Comparison of ENCODE assay signal across 7 mouse cellular contexts in genomic region chr7:34312786-34313442, GRCm38 (mm10). TPM values are rescaled to one million over a fixed set of nuclear protein-coding genes. Genes with fewer than 3 reads are reported as not detected.
DNase-seq lines count a peak whose midpoint lies in the region; ATAC-seq and TF ChIP-seq lines count a peak whose summit lies in the region.

No protein-coding gene starts in this region.

- no peak; the same call in none of the 2 replicates for TF ChIP-seq EP300 in heart, postnatal 0 days (IDR thresholded peaks at IDR 0.05; ENCODE audit: low read depth)

- peak overlapping the region; percentile 99 for H3K9ac ChIP-seq in heart, postnatal 0 days (replicated peaks; ENCODE audit: low read depth, low read length)

- ATAC-seq in erythroid progenitor cell, adult 5-6 weeks (replicated peaks; ENCODE audit: low FRiP score, poor library complexity, severe bottlenecking), result peak; percentile 82
- peak; percentile 86 for ATAC-seq in heart, postnatal 0 days (ENCODE audit: insufficient read depth, low read depth)

- WGBS in heart, postnatal 0 days, result under 1% methylated on average over 44 of the region's 73 CpGs

- peak; percentile 48 for DNase-seq in NIH3T3 (ENCODE audit: low read depth)
- DNase-seq in adrenal gland, postnatal 4 days (ENCODE audit: low spot score in 2 of 2), result peak; percentile 44 to 69
- DNase-seq in heart, postnatal 0 days (ENCODE audit: low spot score), result peak; percentile 79
- peak; percentile 85 for DNase-seq in kidney, postnatal 10 days
- DNase-seq in lung, postnatal 4 days, result peak; percentile 81 to 93
- DNase-seq in spleen, postnatal 36 days (ENCODE audit: low spot score in 2 of 2), result peak; percentile 52 to 68

- TF ChIP-seq CTCF in heart, postnatal 0 days (IDR thresholded peaks at IDR 0.05; ENCODE audit: low read depth), result no peak

- H3K4me1 ChIP-seq in heart, postnatal 0 days (ENCODE audit: control insufficient read depth, insufficient read depth), result peaks cover 29% of the 10 kb centered on the region

- peak overlapping the region; percentile 99 for H3K4me3 ChIP-seq in heart, postnatal 0 days (ENCODE audit: low read depth, low read length)

- no peaks in the 10 kb centered on the region for H3K9me3 ChIP-seq in heart, postnatal 0 days (replicated peaks; ENCODE audit: control insufficient read depth, low read length)

- H3K36me3 ChIP-seq in heart, postnatal 0 days (replicated peaks; ENCODE audit: control insufficient read depth, insufficient read depth, low read length), result no peaks in the 10 kb centered on the region

- H3K4me2 ChIP-seq in heart, postnatal 0 days (ENCODE audit: low read depth, low read length), result peak overlapping the region; percentile 85

- peak overlapping the region; percentile 98 for H3K27ac ChIP-seq in heart, postnatal 0 days (ENCODE audit: low read depth)

- H3K27me3 ChIP-seq in heart, postnatal 0 days (ENCODE audit: control insufficient read depth, insufficient read depth, low read length), result no peaks in the 10 kb centered on the region

RNA-seq across cellular contexts. Expression of gene 4931406P16Rik, which starts 0.4 kb away (rescaled TPM):
- total RNA-seq in adrenal gland, postnatal 4 days (2021), result 10 to 100 TPM; 89.3 to 90.7 TPM
- total RNA-seq in erythroid progenitor cell, adult 5-6 weeks (2015; ENCODE audit: low replicate concordance), result 44.0 and 52.8 TPM in 2 replicates
- 32.6 and 35.5 TPM in 2 replicates for total RNA-seq in erythroid progenitor cell, adult 5-6 weeks (2017; ENCODE audit: low replicate concordance)
- 62.1 and 67.8 TPM in 2 replicates for total RNA-seq in heart, postnatal 0 days (2014; rRNA removed; ENCODE audit: low replicate concordance)
- polyA plus RNA-seq in heart, postnatal 0 days (2015; fragmentation: Nextera tagmentation; extraction: Ambion mirVana), result 25.4 and 25.9 TPM in 2 replicates

Comparison
In these comparisons a context has a peak if more than half of its experiments do, and no peak if none do; other contexts are left out.
1. Peak in every context shown above with its lines: DNase-seq, ATAC-seq, H3K4me3 ChIP-seq and H3K27ac ChIP-seq.